Mouse (Mus musculus) ovary, postnatal 10 days (tissue): ENCODE measurements at regions not wholly inside any gene's neighbourhood (a gene's known extent, or its start where the extent isn't known, plus 50 kb on each side); places are given as distances from the start of the nearest gene placed in this dataset.

Experiments used
- DNase-seq: peaks from one replicate; pipeline ENCODE4 v3.0.0; 2022; ENCODE audit warnings: low spot score

- no peak for DNase-seq
These were observed 155.6 kb upstream of the Tgfbr2 start for GRCm38 (mm10) chr9:116330796-116331195.

GRCm38 (mm10) chr9:116329147-116329546 is 154.0 kb upstream of the Tgfbr2 start:
- no peak for DNase-seq

GRCm38 (mm10) chr9:116328201-116328600 is 153.0 kb upstream of the Tgfbr2 start:
- no peak for DNase-seq

GRCm38 (mm10) chr9:116327080-116327479 is 151.9 kb upstream of the Tgfbr2 start:
- DNase-seq = no peak

GRCm38 (mm10) chr9:116324971-116325370 is 149.8 kb upstream of the Tgfbr2 start:
- DNase-seq = no peak

GRCm38 (mm10) chr9:116323871-116324721 is 148.9 kb upstream of the Tgfbr2 start:
- DNase-seq = no peak

GRCm38 (mm10) chr9:116321908-116322307 is 146.7 kb upstream of the Tgfbr2 start:
- no peak for DNase-seq

GRCm38 (mm10) chr9:116319421-116319820 is 144.3 kb upstream of the Tgfbr2 start:
- DNase-seq = no peak

GRCm38 (mm10) chr9:116316582-116317095 is 141.5 kb upstream of the Tgfbr2 start:
- no peak for DNase-seq

- no peak for DNase-seq
These were observed 139.6 kb upstream of the Tgfbr2 start for GRCm38 (mm10) chr9:116314803-116315202.

GRCm38 (mm10) chr9:116313932-116314790 is 139.0 kb upstream of the Tgfbr2 start:
- DNase-seq = no peak

GRCm38 (mm10) chr9:116311364-116311763 is 136.2 kb upstream of the Tgfbr2 start:
- DNase-seq = no peak

GRCm38 (mm10) chr9:116301602-116302001 is 126.4 kb upstream of the Tgfbr2 start:
- no peak for DNase-seq

GRCm38 (mm10) chr9:116298791-116299190 is 123.6 kb upstream of the Tgfbr2 start:
- DNase-seq = no peak

GRCm38 (mm10) chr9:116296349-116296748 is 121.2 kb upstream of the Tgfbr2 start:
- DNase-seq = no peak

- no peak for DNase-seq
These were observed 118.9 kb upstream of the Tgfbr2 start for GRCm38 (mm10) chr9:116294073-116294472.

GRCm38 (mm10) chr9:116293110-116293509 is 118.0 kb upstream of the Tgfbr2 start:
- no peak for DNase-seq

- DNase-seq = no peak
These were observed 116.5 kb upstream of the Tgfbr2 start for GRCm38 (mm10) chr9:116291624-116292023.

GRCm38 (mm10) chr9:116290896-116291295 is 115.7 kb upstream of the Tgfbr2 start:
- DNase-seq = no peak

- DNase-seq = no peak
These were observed 110.7 kb upstream of the Tgfbr2 start for GRCm38 (mm10) chr9:116285691-116286431.

- DNase-seq = no peak
These were observed 108.8 kb upstream of the Tgfbr2 start for GRCm38 (mm10) chr9:116283790-116284526.
